Comparison of ENCODE assay signal across 25 mouse cellular contexts in the genomic region with DNA sequence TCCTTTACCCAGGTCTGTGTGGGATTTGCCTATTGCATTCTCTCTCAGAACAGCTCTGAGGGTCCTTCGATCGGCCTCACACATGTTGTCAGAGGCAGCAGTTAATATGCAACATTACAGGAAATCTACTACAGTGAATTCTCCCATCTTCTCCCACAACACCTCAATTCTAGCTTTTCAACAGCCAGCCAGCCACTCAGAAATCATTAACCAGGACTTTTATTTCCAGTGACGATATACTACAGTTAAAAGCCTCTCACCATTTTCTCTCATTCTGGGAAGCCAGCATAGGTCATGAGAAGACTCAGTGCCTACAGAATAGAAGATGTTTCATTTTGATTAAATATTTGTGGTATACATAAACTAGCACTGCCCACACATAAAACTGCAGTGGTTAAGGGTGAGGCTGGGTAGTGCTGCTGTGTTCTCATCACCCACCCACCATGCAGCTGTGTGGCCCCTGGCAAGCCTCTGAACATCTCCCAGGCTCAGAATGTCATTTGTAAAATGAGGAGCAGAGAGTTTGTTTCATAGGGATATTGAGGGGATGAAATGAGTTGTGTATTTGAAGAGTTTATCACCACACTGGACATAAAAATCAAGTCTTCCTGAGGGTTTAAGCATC. TPM values are rescaled to one million over a fixed set of nuclear protein-coding genes. Genes with fewer than 3 reads are reported as not detected.
DNase-seq lines count a peak whose midpoint lies in the region; ATAC-seq and TF ChIP-seq lines count a peak whose summit lies in the region.
"Had no signal": no experiment of that assay in that cellular context is flagged by ENCODE, and none has a peak within 500 bp of the region (broad histone marks: within the 10 kb centered on the region; RNA-seq: fewer than 3 reads in every experiment).

No protein-coding gene starts in this region.

- no peak for TF ChIP-seq POLR2A in kidney, adult 2 months (IDR thresholded peaks at IDR 0.05; ENCODE audit: low read depth, low read length)
- TF ChIP-seq POLR2A in liver, adult 2 months (IDR thresholded peaks at IDR 0.05; ENCODE audit: extremely low read depth, insufficient read depth, low read length) = no peak
- TF ChIP-seq POLR2A in myocyte (IDR thresholded peaks at IDR 0.05; ENCODE audit: insufficient read length, low read depth) = no peak

- H3K4me2 ChIP-seq in midbrain, embryonic 11.5 days = no peak overlapping the region
- H3K4me2 ChIP-seq in midbrain, embryonic 13.5 days (replicated peaks) = no peak overlapping the region
- no peak overlapping the region for H3K4me2 ChIP-seq in myocyte (ENCODE audit: low read depth)
- H3K4me2 ChIP-seq: embryonic facial prominence, embryonic 15.5 days; hindbrain, embryonic 12.5 days had no signal

- H3K79me2 ChIP-seq in liver, adult 2 months (ENCODE audit: control insufficient read depth, insufficient read depth, low read length) = peaks cover 20% of the 10 kb centered on the region
- H3K79me2 ChIP-seq in myocyte (ENCODE audit: control insufficient read depth, insufficient read depth) = peaks cover 16% of the 10 kb centered on the region

- no peak for ATAC-seq in midbrain, embryonic 11.5 days (ENCODE audit: low FRiP score)
- no peak for ATAC-seq in midbrain, embryonic 13.5 days
- ATAC-seq: forebrain, embryonic 14.5 days had no signal

- H3K4me3 ChIP-seq in kidney, adult 2 months (ENCODE audit: insufficient read depth, low read depth, low read length) = no peak overlapping the region
- no peak overlapping the region for H3K4me3 ChIP-seq in liver, adult 2 months (ENCODE audit: insufficient read depth, low read depth, low read length)
- no peak overlapping the region for H3K4me3 ChIP-seq in midbrain, embryonic 11.5 days (ENCODE audit: low read depth, low read length)
- no peak overlapping the region for H3K4me3 ChIP-seq in midbrain, embryonic 13.5 days (replicated peaks)
- H3K4me3 ChIP-seq in myocyte = no peak overlapping the region
- H3K4me3 ChIP-seq: embryonic facial prominence, embryonic 15.5 days; erythroblast, embryonic 14.5 days; forebrain, embryonic 10.5 days; heart, embryonic 10.5 days; hindbrain, embryonic 12.5 days had no signal

- H3K27ac ChIP-seq in kidney, adult 2 months (ENCODE audit: insufficient read depth, low read depth, low read length) = peak overlapping the region; percentile 6
- peak overlapping the region; percentile 90 for H3K27ac ChIP-seq in liver, adult 2 months (replicated peaks; ENCODE audit: insufficient read depth, low read depth, low read length)
- H3K27ac ChIP-seq in midbrain, embryonic 11.5 days (ENCODE audit: low read depth, low read length) = no peak overlapping the region
- H3K27ac ChIP-seq in midbrain, embryonic 13.5 days = no peak overlapping the region
- H3K27ac ChIP-seq: embryonic facial prominence, embryonic 15.5 days; forebrain, embryonic 10.5 days; hindbrain, embryonic 12.5 days had no signal

- no peaks in the 10 kb centered on the region for H3K36me3 ChIP-seq in kidney, adult 2 months (ENCODE audit: control insufficient read depth, insufficient read depth, low read length)
- H3K36me3 ChIP-seq in liver, adult 2 months (ENCODE audit: control insufficient read depth, insufficient read depth, low read length) = peaks cover 4% of the 10 kb centered on the region
- peaks cover 7% of the 10 kb centered on the region; the same call in 1 of the 2 replicates for H3K36me3 ChIP-seq in midbrain, embryonic 11.5 days (ENCODE audit: control insufficient read depth, insufficient read depth, low read length)
- peaks cover 9% of the 10 kb centered on the region for H3K36me3 ChIP-seq in midbrain, embryonic 13.5 days
- H3K36me3 ChIP-seq in myocyte (ENCODE audit: control insufficient read depth, insufficient read depth) = no peaks in the 10 kb centered on the region

- no peaks in the 10 kb centered on the region for H3K9me3 ChIP-seq in midbrain, embryonic 11.5 days (ENCODE audit: control insufficient read depth, low read length)
- H3K9me3 ChIP-seq in midbrain, embryonic 13.5 days = peaks cover 4% of the 10 kb centered on the region

- TF ChIP-seq CTCF in kidney, adult 2 months (conservative IDR thresholded peaks at IDR 0.05; ENCODE audit: insufficient read depth, insufficient read length, low read depth, low read length) = no peak
- no peak for TF ChIP-seq CTCF in liver, adult 2 months (IDR thresholded peaks at IDR 0.05; ENCODE audit: low read depth, low read length)

- no peak overlapping the region for H3ac ChIP-seq in myocyte (ENCODE audit: control insufficient read depth, insufficient read length)

- H3K27me3 ChIP-seq in kidney, adult 2 months (replicated peaks; ENCODE audit: control insufficient read depth, insufficient read depth, low read length) = no peaks in the 10 kb centered on the region
- H3K27me3 ChIP-seq in liver, adult 2 months (ENCODE audit: control insufficient read depth, insufficient read depth, low read length) = no peaks in the 10 kb centered on the region
- H3K27me3 ChIP-seq in midbrain, embryonic 11.5 days (ENCODE audit: control insufficient read depth, insufficient read depth, low read length) = no peaks in the 10 kb centered on the region
- H3K27me3 ChIP-seq in midbrain, embryonic 13.5 days = no peaks in the 10 kb centered on the region
- H3K27me3 ChIP-seq in myocyte (ENCODE audit: control insufficient read depth, insufficient read depth, insufficient read length) = no peaks in the 10 kb centered on the region
- H3K27me3 ChIP-seq: embryonic facial prominence, embryonic 15.5 days; hindbrain, embryonic 12.5 days had no signal

- DNase-seq in kidney, adult 2 months = peak; percentile 66
- no peak for DNase-seq in kidney, adult 11 months
- peak; percentile 71 for DNase-seq in liver, adult 2 months (ENCODE audit: extremely low read depth, low read depth, low spot score)
- DNase-seq in liver = no peak
- DNase-seq in midbrain, embryonic 11.5 days (ENCODE audit: low spot score, missing footprints) = peak; percentile 6
- no peak for DNase-seq in left cerebral cortex, adult 18-20 months (ENCODE audit: low spot score in 2 of 2)
- DNase-seq: adrenal gland, adult 2 months; adrenal gland, postnatal 25 days; cerebellum, adult 18-20 months; cerebellum, postnatal 10 days; heart, adult 18-20 months; heart, postnatal 10 days; heart, postnatal 4 days had no signal

- 0 out of 2 replicates have a peak overlapping the region, but pooled peaks have one; percentile 25 for H3K9ac ChIP-seq in liver, adult 2 months (ENCODE audit: low read depth, low read length)
- H3K9ac ChIP-seq in midbrain, embryonic 11.5 days (ENCODE audit: low read length) = no peak overlapping the region
- no peak overlapping the region for H3K9ac ChIP-seq in midbrain, embryonic 13.5 days (replicated peaks)
- H3K9ac ChIP-seq: embryonic facial prominence, embryonic 15.5 days; hindbrain, embryonic 12.5 days had no signal

- 22% methylated on average over 3 of the region's 3 CpGs for WGBS in kidney, adult 2 months
- WGBS in liver, adult 2 months = 22% methylated on average over 3 of the region's 3 CpGs
- WGBS in midbrain, embryonic 11.5 days = 89% methylated on average over 3 of the region's 3 CpGs
- 95% methylated on average over 3 of the region's 3 CpGs for WGBS in midbrain, embryonic 13.5 days

- H3K4me1 ChIP-seq in kidney, adult 2 months (ENCODE audit: control insufficient read depth, insufficient read depth, low read length) = peaks cover 16% of the 10 kb centered on the region
- H3K4me1 ChIP-seq in liver, adult 2 months (ENCODE audit: control insufficient read depth, insufficient read depth, low read length) = peaks cover 19% of the 10 kb centered on the region
- peaks cover 14% of the 10 kb centered on the region for H3K4me1 ChIP-seq in midbrain, embryonic 11.5 days (ENCODE audit: control insufficient read depth, insufficient read depth, low read length)
- peaks cover 19% of the 10 kb centered on the region for H3K4me1 ChIP-seq in midbrain, embryonic 13.5 days (replicated peaks)

RNA-seq across cellular contexts. Expression of gene Gm45021, which starts 1.9 kb away (rescaled TPM):
- polyA plus RNA-seq in kidney, adult 2 months (2012; rRNA removed) = not detected in 2 replicates
- not detected in 2 replicates for total RNA-seq in liver, adult 2 months (2014; rRNA removed)
- not detected in 2 replicates for polyA plus RNA-seq in liver, adult 2 months (2012; rRNA removed)
- not detected in 2 replicates for polyA plus RNA-seq in midbrain, embryonic 11.5 days (2014; fragmentation: Nextera tagmentation; extraction: Ambion mirVana)
- not detected in 2 replicates for polyA plus RNA-seq in midbrain, embryonic 13.5 days (2015; fragmentation: Nextera tagmentation; extraction: Ambion mirVana)
- polyA plus RNA-seq in myocyte (2012; fragmentation: generic; extraction: Trizol) = not detected
- total RNA-seq in left cerebral cortex, adult 18-20 months (2021) = not detected
- total RNA-seq: adrenal gland, adult 2 months; adrenal gland, postnatal 25 days; ES-E14; gastrocnemius, adult 8-10 months; gastrocnemius, postnatal 4 days; heart, adult 18-20 months; heart, postnatal 10 days; heart, postnatal 4 days had no signal
- polyA plus RNA-seq: adrenal gland, adult 2 months; embryonic facial prominence, embryonic 11.5 days; embryonic facial prominence, embryonic 15.5 days; erythroblast, embryonic 14.5 days; forebrain, embryonic 10.5 days; forebrain, embryonic 14.5 days; heart, embryonic 10.5 days; hindbrain, embryonic 12.5 days had no signal

RNA-seq across cellular contexts. Expression of gene Repin1, which starts 2.4 kb away (rescaled TPM):
- polyA plus RNA-seq in kidney, adult 2 months (2012; rRNA removed) = 49.2 and 73.1 TPM in 2 replicates
- 31.1 and 47.2 TPM in 2 replicates for total RNA-seq in liver, adult 2 months (2014; rRNA removed)
- polyA plus RNA-seq in liver, adult 2 months (2012; rRNA removed) = 73.6 and 74.7 TPM in 2 replicates
- 39.9 and 44.1 TPM in 2 replicates for polyA plus RNA-seq in midbrain, embryonic 11.5 days (2014; fragmentation: Nextera tagmentation; extraction: Ambion mirVana)
- polyA plus RNA-seq in midbrain, embryonic 13.5 days (2015; fragmentation: Nextera tagmentation; extraction: Ambion mirVana) = 44.6 and 47.2 TPM in 2 replicates
- 15.3 TPM for polyA plus RNA-seq in myocyte (2012; fragmentation: generic; extraction: Trizol)
- total RNA-seq in left cerebral cortex, adult 18-20 months (2021) = 10 to 100 TPM; 55.0 to 58.6 TPM

RNA-seq across cellular contexts. Expression of gene Gm44965, which starts 2.4 kb away (rescaled TPM):
- 0.42 and 0.49 TPM in 2 replicates for polyA plus RNA-seq in kidney, adult 2 months (2012; rRNA removed)
- total RNA-seq in liver, adult 2 months (2014; rRNA removed) = not detected in 2 replicates
- not detected in 2 replicates for polyA plus RNA-seq in liver, adult 2 months (2012; rRNA removed)
- not detected in 2 replicates for polyA plus RNA-seq in midbrain, embryonic 11.5 days (2014; fragmentation: Nextera tagmentation; extraction: Ambion mirVana)
- 1.0 TPM in 1 of 2 replicates, not detected in the other for polyA plus RNA-seq in midbrain, embryonic 13.5 days (2015; fragmentation: Nextera tagmentation; extraction: Ambion mirVana)
- polyA plus RNA-seq in myocyte (2012; fragmentation: generic; extraction: Trizol) = 1.5 TPM
- not detected for total RNA-seq in left cerebral cortex, adult 18-20 months (2021)
- total RNA-seq: adrenal gland, adult 2 months; adrenal gland, postnatal 25 days; ES-E14; heart, adult 18-20 months; heart, postnatal 4 days had no signal
- polyA plus RNA-seq: adrenal gland, adult 2 months; embryonic facial prominence, embryonic 11.5 days; embryonic facial prominence, embryonic 15.5 days; erythroblast, embryonic 14.5 days; forebrain, embryonic 14.5 days; hindbrain, embryonic 12.5 days had no signal

RNA-seq across cellular contexts. Expression of gene Zfp775, which starts 10.5 kb away (rescaled TPM):
- polyA plus RNA-seq in kidney, adult 2 months (2012; rRNA removed) = 4.3 and 6.1 TPM in 2 replicates
- total RNA-seq in liver, adult 2 months (2014; rRNA removed) = 0.83 and 1.5 TPM in 2 replicates
- polyA plus RNA-seq in liver, adult 2 months (2012; rRNA removed) = 2.0 and 2.4 TPM in 2 replicates
- polyA plus RNA-seq in midbrain, embryonic 11.5 days (2014; fragmentation: Nextera tagmentation; extraction: Ambion mirVana) = 7.8 and 9.3 TPM in 2 replicates
- 14.6 and 17.8 TPM in 2 replicates for polyA plus RNA-seq in midbrain, embryonic 13.5 days (2015; fragmentation: Nextera tagmentation; extraction: Ambion mirVana)
- 4.1 TPM for polyA plus RNA-seq in myocyte (2012; fragmentation: generic; extraction: Trizol)
- total RNA-seq in left cerebral cortex, adult 18-20 months (2021) = 1 to 10 TPM; 6.0 to 8.1 TPM

RNA-seq across cellular contexts. Expression of gene Rarres2, which starts 18.7 kb away (rescaled TPM):
- 87.9 and 89.2 TPM in 2 replicates for polyA plus RNA-seq in kidney, adult 2 months (2012; rRNA removed)
- total RNA-seq in liver, adult 2 months (2014; rRNA removed) = 1,102 and 1,282 TPM in 2 replicates
- 1,074 and 1,160 TPM in 2 replicates for polyA plus RNA-seq in liver, adult 2 months (2012; rRNA removed)
- 1.4 and 1.6 TPM in 2 replicates for polyA plus RNA-seq in midbrain, embryonic 11.5 days (2014; fragmentation: Nextera tagmentation; extraction: Ambion mirVana)
- 2.5 and 2.9 TPM in 2 replicates for polyA plus RNA-seq in midbrain, embryonic 13.5 days (2015; fragmentation: Nextera tagmentation; extraction: Ambion mirVana)
- polyA plus RNA-seq in myocyte (2012; fragmentation: generic; extraction: Trizol) = 0.17 TPM
- 10 to 100 TPM; 12.0 to 14.4 TPM for total RNA-seq in left cerebral cortex, adult 18-20 months (2021)
- polyA plus RNA-seq: erythroblast, embryonic 14.5 days had no signal

Comparison
In these comparisons a context has a peak if more than half of its experiments do, and no peak if none do; other contexts are left out.
1. DNase-seq: peak in kidney, adult 2 months (single experiment), liver, adult 2 months (single experiment) and midbrain, embryonic 11.5 days (single experiment); none in kidney, adult 11 months (single experiment), liver (single experiment) and left cerebral cortex, adult 18-20 months (0 of 2).
2. H3K27ac ChIP-seq: peak in kidney, adult 2 months (single experiment) and liver, adult 2 months (single experiment); none in midbrain, embryonic 11.5 days (single experiment) and midbrain, embryonic 13.5 days (single experiment).